Mouse (Mus musculus) forebrain, embryonic 14.5 days (tissue): ENCODE results near the gene Gm8369. TPM values are rescaled to one million over a fixed set of nuclear protein-coding genes. Genes with fewer than 3 reads are reported as not detected.
"Not testable (repeated sequence)": the region's sequence is repeated elsewhere in the genome, so short reads cannot be mapped to it uniquely, and the experiment has no call there.

Source experiments
- ATAC-seq: fragments of 200-750 bp; cut with Nextera tagmentation; 2 replicates; pipeline ENCODE4 v1.8.0; 2017; ENCODE audit warnings: mild to moderate bottlenecking, moderate library complexity
- DNase-seq: peaks from one replicate; pipeline ENCODE4 v3.0.0-alpha.2; 2015; ENCODE audit warnings: low spot score
- H3K27ac ChIP-seq: fragments of 300-500 bp; sonication (generic); 2 replicates; pipeline ENCODE4 v1.5.1; 2014; ENCODE audit warnings: low read depth, mild to moderate bottlenecking, control low read depth, low read length, moderate library complexity
- H3K27me3 ChIP-seq: fragments of 300-500 bp; sonication (generic); replicated peaks from 2 replicates; pipeline ENCODE4 v1.6.1; 2014; ENCODE audit warnings: low read length, control low read depth, mixed read lengths; ENCODE audit not compliant: control insufficient read depth, insufficient read depth
- H3K36me3 ChIP-seq: fragments of 300-500 bp; sonication (generic); 2 replicates; pipeline ENCODE4 v1.6.1; 2014; ENCODE audit warnings: low read length, control low read depth; ENCODE audit not compliant: control insufficient read depth, insufficient read depth
- H3K4me1 ChIP-seq: fragments of 300-500 bp; sonication (generic); 2 replicates; pipeline ENCODE4 v1.6.1; 2014; ENCODE audit warnings: antibody characterized with exemption, low read length, control low read depth; ENCODE audit not compliant: control insufficient read depth, insufficient read depth
- H3K4me2 ChIP-seq: fragments of 300-500 bp; sonication (generic); 2 replicates; pipeline ENCODE4 v1.6.1; 2014; ENCODE audit warnings: mild to moderate bottlenecking, control low read depth, low read length
- H3K4me3 ChIP-seq: fragments of 300-500 bp; sonication (generic); 2 replicates; pipeline ENCODE4 v1.5.1; 2014; ENCODE audit warnings: low read depth, low read length, control low read depth
- H3K9ac ChIP-seq: fragments of 300-500 bp; sonication (generic); 2 replicates; pipeline ENCODE4 v1.6.1; 2014; ENCODE audit warnings: mild to moderate bottlenecking, low read length, control low read depth, moderate library complexity
- H3K9me3 ChIP-seq: fragments of 300-500 bp; sonication (generic); replicated peaks from 2 replicates; pipeline ENCODE4 v1.6.1; 2016; ENCODE audit warnings: low read length, control low read depth, mixed read lengths; ENCODE audit not compliant: control insufficient read depth
- WGBS: fragments of 180-500 bp; shearing (Covaris S2); extraction: QIAGEN DNeasy Blood & Tissue Kit; methylation state at CpG from one replicate; pipeline ENCODE4 v1.1.7; 2014; 5-methylcytosine and 5-hydroxymethylcytosine counted together
- polyA plus RNA-seq: library from polyadenylated mRNA; unstranded; fragments of >200 nt; fragmentation: Nextera tagmentation; extraction: Ambion mirVana; gene quantifications from 2 replicates; pipeline ENCODE4 v1.2.1, GENCODE M21; 2014

The Gm8369 gene
- not detected in 2 replicates for polyA plus RNA-seq

GRCm38 (mm10) chr19:11485746-11486145 is at the start of gene Gm8369:
Gene Gm8369, plus strand, starts transcription at chr19:11485938.
- ATAC-seq (no peak), DNase-seq (no peak)
- H3K9ac ChIP-seq: no peak within 1 kb of the TSS
- H3K4me1 ChIP-seq: no peaks in the 10 kb centered on the region
- no peaks in the 10 kb centered on the region for H3K9me3 ChIP-seq
- 87% methylated on average over 2 of the region's 2 CpGs for WGBS
- no peaks in the 10 kb centered on the region for H3K27me3 ChIP-seq
- H3K4me3 ChIP-seq: no peak within 1 kb of the TSS
- H3K27ac ChIP-seq: no peak within 1 kb of the TSS
- no peaks in the 10 kb centered on the region for H3K36me3 ChIP-seq
- H3K4me2 ChIP-seq: no peak within 1 kb of the TSS

- H3K4me1 ChIP-seq: no peaks in the 10 kb centered on the region
- no peak for DNase-seq
- no peaks in the 10 kb centered on the region for H3K9me3 ChIP-seq
- H3K4me2 ChIP-seq: no peak within 1 kb of the TSS
- H3K27me3 ChIP-seq: no peaks in the 10 kb centered on the region
- H3K9ac ChIP-seq: no peak within 1 kb of the TSS
- ATAC-seq: no peak
- H3K36me3 ChIP-seq: no peaks in the 10 kb centered on the region
- no peak within 1 kb of the TSS for H3K4me3 ChIP-seq
- H3K27ac ChIP-seq: no peak within 1 kb of the TSS
These were observed 42.4 kb upstream of the Gm8369 start, which contains the start of gene Ms4a4b for GRCm38 (mm10) chr19:11443338-11443737. Gene Ms4a4b, plus strand, starts transcription at chr19:11443553.

GRCm38 (mm10) chr19:11443964-11444363 is 41.8 kb upstream of the Gm8369 start:
- Histone ChIP-seq H3K4me1 (no peaks in the 10 kb centered on the region), H3K4me3 (no peak overlapping the region), H3K36me3 (no peaks in the 10 kb centered on the region), H3K27ac (no peak overlapping the region), H3K9me3 (no peaks in the 10 kb centered on the region), H3K4me2 (no peak overlapping the region), H3K9ac (no peak overlapping the region), H3K27me3 (no peaks in the 10 kb centered on the region)
- DNase-seq: no peak
- WGBS: 90% methylated on average over 5 of the region's 5 CpGs
- ATAC-seq: no peak

GRCm38 (mm10) chr19:11447238-11447637 is 38.5 kb upstream of the Gm8369 start:
- H3K27me3 ChIP-seq: no peaks in the 10 kb centered on the region
- no peaks in the 10 kb centered on the region for H3K4me1 ChIP-seq
- no peak for ATAC-seq
- 91% methylated on average over 2 of the region's 2 CpGs for WGBS
- H3K36me3 ChIP-seq: no peaks in the 10 kb centered on the region
- no peak for DNase-seq
- H3K4me3 ChIP-seq: no peak overlapping the region
- no peak overlapping the region for H3K27ac ChIP-seq
- H3K9ac ChIP-seq: no peak overlapping the region
- H3K9me3 ChIP-seq: no peaks in the 10 kb centered on the region
- H3K4me2 ChIP-seq: no peak overlapping the region

GRCm38 (mm10) chr19:11459041-11459440 is 26.7 kb upstream of the Gm8369 start:
- not testable (repeated sequence) for H3K27me3 ChIP-seq, H3K4me1 ChIP-seq, H3K4me2 ChIP-seq, H3K27ac ChIP-seq, H3K4me3 ChIP-seq, ATAC-seq, H3K9ac ChIP-seq, H3K9me3 ChIP-seq, DNase-seq, H3K36me3 ChIP-seq
- WGBS: 80% methylated on average over 2 of the region's 4 CpGs

- not testable (repeated sequence) for H3K4me2 ChIP-seq, H3K4me3 ChIP-seq, H3K27me3 ChIP-seq, H3K4me1 ChIP-seq, H3K9ac ChIP-seq, DNase-seq, H3K9me3 ChIP-seq, H3K36me3 ChIP-seq, H3K27ac ChIP-seq, ATAC-seq
- WGBS: 69% methylated on average over 1 of the region's 1 CpGs
These were observed 20.9 kb upstream of the Gm8369 start for GRCm38 (mm10) chr19:11464795-11465194.

- H3K4me2 ChIP-seq: no peak overlapping the region
- ATAC-seq (no peak), DNase-seq (no peak)
- no peak overlapping the region for H3K27ac ChIP-seq
- H3K4me3 ChIP-seq: no peak overlapping the region
- no peaks in the 10 kb centered on the region for H3K27me3 ChIP-seq
- 78% methylated on average over 5 of the region's 5 CpGs for WGBS
- H3K4me1 ChIP-seq: no peaks in the 10 kb centered on the region
- H3K9me3 ChIP-seq: no peaks in the 10 kb centered on the region
- H3K9ac ChIP-seq: no peak overlapping the region
- no peaks in the 10 kb centered on the region for H3K36me3 ChIP-seq
These were observed 19.3 kb upstream of the Gm8369 start for GRCm38 (mm10) chr19:11466471-11466870.

GRCm38 (mm10) chr19:11468361-11468760 is 17.4 kb upstream of the Gm8369 start:
- not testable (repeated sequence) for H3K9me3 ChIP-seq, H3K27ac ChIP-seq, H3K4me2 ChIP-seq, DNase-seq, H3K9ac ChIP-seq, H3K4me3 ChIP-seq, ATAC-seq, H3K27me3 ChIP-seq, H3K36me3 ChIP-seq, H3K4me1 ChIP-seq
- 67% methylated on average over 1 of the region's 1 CpGs for WGBS

- H3K36me3 ChIP-seq, H3K9ac ChIP-seq, DNase-seq, H3K27ac ChIP-seq, H3K4me3 ChIP-seq, H3K4me1 ChIP-seq, H3K4me2 ChIP-seq, ATAC-seq, H3K27me3 ChIP-seq, H3K9me3 ChIP-seq: not testable (repeated sequence)
- WGBS: 90% methylated on average over 4 of the region's 4 CpGs
These were observed 16.5 kb upstream of the Gm8369 start, which contains the start of gene Ms4a6c for GRCm38 (mm10) chr19:11469215-11469614. Gene Ms4a6c, plus strand, starts transcription at chr19:11469366.
